Mouse (Mus musculus) midbrain, embryonic 13.5 days (tissue): ENCODE results near the gene Chn2. TPM values are rescaled to one million over a fixed set of nuclear protein-coding genes. Genes with fewer than 3 reads are reported as not detected.

Source experiments
- ATAC-seq: fragments of 200-750 bp; cut with Nextera tagmentation; 2 replicates; pipeline ENCODE4 v1.8.0; 2017; ENCODE audit warnings: mild to moderate bottlenecking, moderate TSS enrichment, moderate library complexity
- H3K27ac ChIP-seq: fragments of 300-500 bp; sonication (generic); 2 replicates; pipeline ENCODE4 v1.5.1; 2015; ENCODE audit warnings: inconsistent platforms, mild to moderate bottlenecking, moderate library complexity
- H3K27me3 ChIP-seq: fragments of 300-500 bp; sonication (generic); 2 replicates; pipeline ENCODE4 v1.6.1; 2015; ENCODE audit warnings: mild to moderate bottlenecking, inconsistent platforms
- H3K36me3 ChIP-seq: fragments of 300-500 bp; sonication (generic); 2 replicates; pipeline ENCODE4 v1.6.1; 2015; ENCODE audit warnings: mild to moderate bottlenecking, inconsistent platforms
- H3K4me1 ChIP-seq: fragments of 300-500 bp; sonication (generic); replicated peaks from 2 replicates; pipeline ENCODE4 v1.6.1; 2015; ENCODE audit warnings: inconsistent platforms
- H3K4me2 ChIP-seq: fragments of 300-500 bp; sonication (generic); replicated peaks from 2 replicates; pipeline ENCODE4 v1.6.1; 2015; ENCODE audit warnings: moderate library complexity, mild to moderate bottlenecking, inconsistent platforms
- H3K4me3 ChIP-seq: fragments of 300-500 bp; sonication (generic); replicated peaks from 2 replicates; pipeline ENCODE4 v1.5.1; 2015; ENCODE audit warnings: mild to moderate bottlenecking, inconsistent platforms
- H3K9ac ChIP-seq: fragments of 300-500 bp; sonication (generic); replicated peaks from 2 replicates; pipeline ENCODE4 v1.6.1; 2015; ENCODE audit warnings: mild to moderate bottlenecking, inconsistent platforms
- H3K9me3 ChIP-seq: fragments of 300-500 bp; sonication (generic); 2 replicates; pipeline ENCODE4 v1.6.1; 2016; ENCODE audit warnings: mild to moderate bottlenecking, inconsistent platforms
- WGBS: fragments of 180-500 bp; shearing (Covaris S2); methylation state at CpG from one replicate; pipeline ENCODE4 v1.1.7; 2015; 5-methylcytosine and 5-hydroxymethylcytosine counted together
- polyA plus RNA-seq: library from polyadenylated mRNA; unstranded; fragments of >200 nt; fragmentation: Nextera tagmentation; extraction: Ambion mirVana; gene quantifications from 2 replicates; pipeline ENCODE4 v1.2.1, GENCODE M21; 2015

The Chn2 gene
- polyA plus RNA-seq, 1 experiment from 2014 or later, result 28.8 TPM

DNA sequence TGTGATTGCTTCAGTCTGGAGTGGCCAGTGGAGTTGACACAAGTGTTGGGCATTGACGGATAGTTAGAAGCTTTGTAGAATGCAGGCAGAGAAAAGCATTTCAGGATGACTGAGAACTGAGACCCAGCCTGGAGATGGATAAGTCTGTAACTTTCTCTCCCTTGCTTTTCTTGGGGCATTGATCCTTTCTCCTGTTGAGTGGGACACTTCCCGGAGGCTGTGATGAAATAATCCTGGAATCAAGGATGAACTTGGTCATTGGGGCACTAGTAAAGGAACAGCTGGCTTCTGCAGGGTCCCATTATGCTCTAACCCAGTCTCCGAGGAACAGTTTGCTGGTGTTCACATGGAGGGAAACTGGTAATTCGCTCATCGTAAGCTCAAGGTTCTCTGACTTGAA is 4.2 kb downstream of the Chn2 start:
- no peak for ATAC-seq
- H3K36me3 ChIP-seq, result no peaks in the 10 kb centered on the region
- no peak overlapping the region for H3K9ac ChIP-seq
- peaks cover 35% of the 10 kb centered on the region for H3K4me1 ChIP-seq
- no peak overlapping the region for H3K4me3 ChIP-seq
- no peak overlapping the region for H3K27ac ChIP-seq
- no peaks in the 10 kb centered on the region for H3K9me3 ChIP-seq
- H3K4me2 ChIP-seq, result no peak overlapping the region
- WGBS, result 86% methylated on average over 5 of the region's 5 CpGs
- H3K27me3 ChIP-seq, result peaks cover 19% of the 10 kb centered on the region

DNA sequence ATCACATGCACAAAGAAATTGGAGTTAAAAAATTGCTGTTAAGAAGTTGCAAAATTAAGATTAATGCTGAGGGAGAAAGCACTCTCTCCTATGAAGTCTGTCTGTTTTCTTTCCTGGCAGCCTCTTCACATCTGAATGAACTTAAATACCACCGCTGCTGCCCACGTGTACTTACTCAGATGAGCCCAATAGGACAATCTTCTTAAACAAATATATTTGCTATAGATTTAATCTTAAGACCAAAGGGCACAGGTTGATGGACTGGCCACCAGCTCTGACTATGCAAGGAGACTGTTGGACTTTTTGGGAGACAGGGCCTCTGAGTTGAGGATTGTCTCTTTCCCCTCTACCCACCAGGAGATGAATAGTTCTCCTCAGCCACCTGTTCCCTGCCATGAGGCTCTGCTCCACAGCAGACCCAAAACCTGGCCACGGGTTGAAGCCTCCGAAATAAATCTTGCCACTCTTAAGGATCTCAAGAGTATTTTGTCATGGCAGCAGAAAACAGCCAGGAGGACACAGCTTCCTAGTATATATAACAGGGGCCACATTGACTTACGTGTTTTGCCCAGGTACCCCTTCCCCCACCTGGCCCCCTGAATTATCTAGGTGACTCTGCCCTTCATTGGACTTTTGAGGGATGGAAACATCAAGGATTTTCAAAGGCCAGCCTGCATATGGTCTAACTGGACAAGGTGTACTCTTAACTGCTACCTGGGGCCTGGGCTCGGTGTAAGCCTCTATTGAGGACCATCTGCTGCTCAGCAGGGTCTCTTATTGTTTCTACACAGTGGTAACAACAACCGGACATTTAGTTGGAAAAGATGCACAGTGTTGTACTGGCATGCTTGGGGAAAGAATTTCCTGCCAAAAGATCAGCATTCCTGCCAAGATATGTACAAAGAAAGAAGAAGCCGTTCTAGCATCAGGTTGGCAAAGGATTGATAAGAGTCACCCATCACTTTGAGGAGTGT is 6.7 kb downstream of the Chn2 start:
- 81% methylated on average over 8 of the region's 8 CpGs for WGBS
- H3K36me3 ChIP-seq, result no peaks in the 10 kb centered on the region
- H3K4me3 ChIP-seq, result no peak overlapping the region

DNA sequence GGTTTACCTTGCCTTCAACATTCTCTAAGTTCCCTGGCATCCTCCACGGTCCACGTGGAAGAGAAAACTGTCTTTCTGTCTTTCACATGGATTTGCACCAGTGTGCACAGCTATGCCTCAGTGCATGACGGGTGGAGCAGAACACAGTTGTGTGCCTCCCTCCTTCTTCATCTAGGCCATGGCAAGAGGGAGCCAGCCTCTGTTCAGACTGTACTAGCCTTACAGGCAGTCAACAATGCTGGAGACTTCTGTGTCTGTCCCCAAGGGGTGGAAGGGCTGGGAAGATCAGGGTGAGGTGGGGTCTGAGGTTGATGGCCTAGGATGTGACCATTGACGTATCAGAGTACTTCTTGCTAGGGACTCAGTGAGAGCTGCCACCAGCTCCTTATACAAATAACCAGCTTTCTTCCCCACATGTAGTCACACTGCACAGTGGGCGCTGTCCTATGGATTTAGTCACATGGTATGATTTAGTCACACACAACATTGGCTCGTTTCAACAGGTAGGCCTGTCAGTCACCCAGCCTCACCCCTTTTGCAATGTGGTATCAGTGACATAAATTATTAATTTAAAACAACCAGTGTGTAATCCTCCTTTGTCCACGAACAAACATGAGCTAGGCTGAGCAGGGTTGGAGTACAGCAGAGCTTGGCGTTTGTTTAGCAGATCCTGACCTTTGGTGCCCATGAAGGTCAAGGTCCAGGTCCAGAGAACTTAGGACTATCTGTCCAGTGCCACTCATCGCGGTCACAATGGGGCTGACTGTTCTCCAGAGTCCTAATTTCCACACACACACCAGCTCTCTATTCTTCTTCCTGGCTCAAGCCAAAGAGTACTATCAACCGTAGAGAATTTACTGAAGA is 7.8 kb downstream of the Chn2 start:
- H3K27me3 ChIP-seq, result peaks cover 13% of the 10 kb centered on the region
- no peaks in the 10 kb centered on the region for H3K36me3 ChIP-seq
- no peaks in the 10 kb centered on the region for H3K9me3 ChIP-seq
- H3K9ac ChIP-seq, result no peak overlapping the region
- no peak overlapping the region for H3K4me2 ChIP-seq
- H3K4me1 ChIP-seq, result peaks cover 14% of the 10 kb centered on the region
- no peak for ATAC-seq
- 71% methylated on average over 11 of the region's 11 CpGs for WGBS
- no peak overlapping the region for H3K27ac ChIP-seq
- H3K4me3 ChIP-seq, result no peak overlapping the region

More for the DNA sequence above, 6.7 kb downstream of the Chn2 start:
- no peak overlapping the region for H3K4me2 ChIP-seq
- no peak for ATAC-seq
- peaks cover 19% of the 10 kb centered on the region for H3K4me1 ChIP-seq
- H3K9me3 ChIP-seq, result no peaks in the 10 kb centered on the region
- no peak overlapping the region for H3K9ac ChIP-seq
- no peak overlapping the region for H3K27ac ChIP-seq
- H3K27me3 ChIP-seq, result peaks cover 19% of the 10 kb centered on the region

DNA sequence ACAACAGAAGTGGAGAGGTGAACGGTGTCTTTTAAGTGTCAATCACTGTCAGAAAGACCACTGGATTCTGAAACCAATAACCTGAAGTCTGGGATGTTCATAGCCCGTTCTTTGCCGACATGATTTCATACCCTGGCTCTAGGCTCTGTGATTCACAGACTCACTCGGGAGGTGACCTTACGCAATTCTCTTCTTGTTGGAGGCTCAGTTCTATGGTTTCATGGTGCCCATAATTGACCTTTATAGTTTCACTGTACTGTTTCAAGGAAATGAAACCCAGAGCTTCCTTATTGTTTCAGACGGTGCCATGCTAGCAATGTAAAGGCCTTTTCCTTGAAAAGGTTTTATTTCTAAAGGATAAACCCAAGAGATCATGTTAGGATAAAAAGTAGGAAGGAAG is 9.4 kb downstream of the Chn2 start:
- no peak overlapping the region for H3K27ac ChIP-seq
- no peak overlapping the region for H3K4me2 ChIP-seq
- 92% methylated on average over 6 of the region's 6 CpGs for WGBS
- no peak overlapping the region for H3K9ac ChIP-seq
- no peak for ATAC-seq
- no peak overlapping the region for H3K4me3 ChIP-seq
- no peaks in the 10 kb centered on the region for H3K27me3 ChIP-seq
- peaks cover 13% of the 10 kb centered on the region for H3K4me1 ChIP-seq
- H3K9me3 ChIP-seq, result no peaks in the 10 kb centered on the region
- H3K36me3 ChIP-seq, result no peaks in the 10 kb centered on the region

DNA sequence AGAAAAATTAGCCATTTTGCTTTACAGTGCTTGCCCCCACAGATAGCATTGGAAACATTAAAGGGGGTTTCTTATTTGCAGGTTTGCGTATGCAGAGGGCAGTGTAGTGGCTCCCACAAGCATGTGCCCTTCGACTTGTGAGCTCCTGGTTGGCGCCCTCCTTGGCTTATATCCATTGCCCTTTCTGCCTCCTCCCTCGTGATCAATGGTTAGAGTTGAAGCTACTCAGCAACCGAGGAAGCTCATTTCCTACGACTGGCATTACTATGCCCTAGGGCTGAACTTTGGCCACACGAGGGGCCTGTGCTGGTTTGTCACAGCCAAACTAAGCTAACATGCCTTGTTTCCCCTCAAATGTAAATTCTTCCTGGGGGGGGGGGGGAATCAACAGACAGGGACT is 11.8 kb downstream of the Chn2 start:
- Histone ChIP-seq H3K4me1 (peaks cover 27% of the 10 kb centered on the region), H3K4me3 (no peak overlapping the region), H3K9ac (no peak overlapping the region), H3K4me2 (no peak overlapping the region), H3K27ac (no peak overlapping the region), H3K9me3 (no peaks in the 10 kb centered on the region), H3K27me3 (no peaks in the 10 kb centered on the region), H3K36me3 (no peaks in the 10 kb centered on the region)
- ATAC-seq, result no peak
- 60% methylated on average over 7 of the region's 7 CpGs for WGBS

DNA sequence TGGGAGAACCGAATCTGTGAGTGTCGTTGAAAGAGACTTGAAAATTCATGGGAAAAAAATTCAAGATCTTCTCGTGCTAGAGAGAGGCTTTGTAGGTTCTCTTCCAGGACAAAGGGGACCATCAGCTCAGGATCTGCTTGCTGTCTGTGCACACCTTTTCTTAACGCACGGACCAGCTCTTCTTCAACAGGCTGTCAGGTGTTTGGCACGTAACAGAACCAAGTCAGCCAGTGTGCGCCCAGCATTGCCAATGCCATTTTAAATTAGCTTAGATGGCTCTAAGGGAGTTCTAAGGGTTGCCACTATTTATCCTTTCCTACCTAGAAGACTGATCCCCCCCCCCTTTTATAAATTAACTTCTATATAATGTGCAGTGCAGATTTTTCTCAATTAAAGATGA is 12.8 kb downstream of the Chn2 start:
- Histone ChIP-seq H3K36me3 (no peaks in the 10 kb centered on the region), H3K4me3 (no peak overlapping the region), H3K27me3 (no peaks in the 10 kb centered on the region), H3K9ac (no peak overlapping the region), H3K4me1 (peaks cover 36% of the 10 kb centered on the region), H3K27ac (no peak overlapping the region), H3K4me2 (no peak overlapping the region), H3K9me3 (no peaks in the 10 kb centered on the region)
- no peak for ATAC-seq
- WGBS, result 91% methylated on average over 7 of the region's 7 CpGs

DNA sequence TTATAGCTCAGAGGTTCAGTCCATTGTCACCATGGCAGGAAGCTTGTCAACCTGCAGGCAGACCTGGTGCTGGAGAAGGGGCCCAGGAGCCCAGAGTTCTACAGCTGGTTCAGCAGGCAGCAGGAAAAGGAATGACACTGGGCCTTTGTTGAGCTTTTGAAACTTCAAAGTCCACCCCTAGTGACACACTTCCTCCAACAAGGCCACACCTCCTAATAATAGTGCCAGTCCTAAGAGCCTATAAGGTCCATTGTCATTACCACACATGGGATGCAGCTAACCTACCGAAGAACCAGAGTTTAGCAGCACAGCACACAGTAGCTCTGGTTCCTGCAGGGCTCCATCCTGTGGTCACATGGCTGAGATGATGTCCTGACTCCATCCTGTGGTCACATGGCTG is 13.3 kb downstream of the Chn2 start:
- no peak overlapping the region for H3K4me3 ChIP-seq
- no peaks in the 10 kb centered on the region for H3K36me3 ChIP-seq
- no peak for ATAC-seq
- H3K9me3 ChIP-seq, result no peaks in the 10 kb centered on the region
- H3K27ac ChIP-seq, result no peak overlapping the region
- no peaks in the 10 kb centered on the region for H3K27me3 ChIP-seq
- WGBS, result 95% methylated on average over 1 of the region's 1 CpGs
- H3K4me1 ChIP-seq, result peaks cover 35% of the 10 kb centered on the region
- H3K9ac ChIP-seq, result no peak overlapping the region
- no peak overlapping the region for H3K4me2 ChIP-seq

DNA sequence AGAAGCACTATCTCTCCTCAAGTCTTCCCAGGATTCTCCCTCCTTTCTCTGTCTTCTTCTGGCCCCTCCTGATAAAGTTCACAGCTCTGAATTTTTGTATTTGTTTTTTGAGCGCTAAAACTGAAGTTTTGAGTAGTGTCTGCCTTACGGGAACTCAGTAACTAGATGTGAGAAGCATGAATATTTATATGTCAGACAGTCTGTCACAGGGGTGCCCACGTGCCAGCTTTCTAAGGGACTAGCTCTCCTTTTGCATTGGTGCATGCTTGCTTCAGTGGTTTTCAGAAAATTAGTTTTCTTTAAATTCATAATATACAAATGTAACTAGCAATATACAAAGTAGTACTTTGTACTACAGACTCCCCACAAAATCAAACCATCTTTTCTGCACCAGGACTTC is 14.0 kb downstream of the Chn2 start:
- no peak overlapping the region for H3K4me2 ChIP-seq
- H3K4me1 ChIP-seq, result peaks cover 33% of the 10 kb centered on the region
- no peaks in the 10 kb centered on the region for H3K9me3 ChIP-seq
- no peak overlapping the region for H3K9ac ChIP-seq
- H3K4me3 ChIP-seq, result no peak overlapping the region
- no peaks in the 10 kb centered on the region for H3K36me3 ChIP-seq
- H3K27me3 ChIP-seq, result no peaks in the 10 kb centered on the region
- no peak overlapping the region for H3K27ac ChIP-seq
- WGBS, result 69% methylated on average over 3 of the region's 3 CpGs
- ATAC-seq, result no peak

DNA sequence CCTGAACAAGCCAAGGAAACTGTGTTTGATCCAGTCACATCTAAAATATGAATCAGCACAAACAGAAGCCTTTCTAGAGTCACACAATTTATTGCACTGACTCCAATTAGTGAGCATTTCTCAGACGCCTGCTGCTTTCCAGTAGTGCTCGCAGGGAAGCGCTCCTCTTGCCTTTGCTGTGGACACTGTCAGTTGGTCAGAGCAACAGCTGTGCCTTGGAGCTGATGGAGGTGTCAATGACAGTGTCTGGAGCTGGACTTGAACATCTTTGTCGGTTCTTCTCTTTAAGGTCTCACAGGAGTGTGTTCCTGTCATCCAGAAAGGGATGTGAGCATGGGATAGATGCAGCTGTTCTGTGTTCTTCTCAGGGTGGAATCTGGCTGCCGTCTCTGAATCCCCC is 16.0 kb downstream of the Chn2 start:
- Histone ChIP-seq H3K36me3 (no peaks in the 10 kb centered on the region), H3K9me3 (no peaks in the 10 kb centered on the region), H3K4me2 (no peak overlapping the region), H3K4me3 (no peak overlapping the region), H3K9ac (no peak overlapping the region), H3K4me1 (peaks cover 33% of the 10 kb centered on the region), H3K27me3 (no peaks in the 10 kb centered on the region), H3K27ac (no peak overlapping the region)
- ATAC-seq, result no peak
- WGBS, result 72% methylated on average over 5 of the region's 5 CpGs

DNA sequence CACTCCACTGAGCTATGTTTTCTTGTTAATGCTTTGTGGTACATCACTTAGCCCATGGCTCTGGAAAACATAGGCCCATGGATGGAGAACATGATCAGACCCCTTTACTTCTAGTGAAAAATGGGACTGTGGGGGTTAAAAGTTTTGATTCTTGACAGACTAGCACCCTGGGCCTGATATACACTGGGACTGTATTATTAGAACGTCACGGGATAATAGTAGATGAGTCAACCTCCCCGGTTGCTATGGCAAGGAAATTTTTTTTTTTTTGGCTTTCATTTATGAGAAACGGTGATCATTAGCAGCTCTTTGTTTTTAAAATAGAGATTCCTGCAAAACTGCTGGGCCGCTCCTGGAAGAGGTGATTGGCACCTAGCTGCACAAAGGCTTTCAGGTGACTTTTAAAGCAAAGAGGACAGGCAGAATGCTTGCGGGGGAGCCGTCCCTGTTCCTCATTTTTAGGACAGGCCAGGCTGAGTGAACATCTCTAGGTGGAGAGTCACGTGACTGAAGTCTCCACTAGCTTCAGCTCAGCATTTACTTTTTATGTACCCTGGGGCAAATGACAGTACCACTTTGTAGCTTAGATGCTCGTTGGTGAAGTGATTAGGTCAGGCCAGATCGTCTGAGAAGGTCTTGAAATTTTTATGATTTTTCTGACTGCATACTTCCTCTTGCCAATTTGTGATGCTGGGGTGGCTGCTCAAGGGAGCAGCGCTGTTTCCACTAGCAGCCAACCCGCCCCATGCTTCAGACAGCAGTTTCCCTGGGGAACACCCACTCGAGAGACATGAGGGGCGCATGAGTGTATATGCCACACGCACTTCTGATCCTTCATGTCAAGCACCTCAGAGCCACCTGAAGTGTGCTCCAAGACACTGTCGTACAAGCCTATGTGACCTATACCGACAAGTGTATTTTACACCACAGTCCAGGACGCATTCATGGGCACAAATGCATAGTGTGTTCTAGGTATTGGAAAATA is 17.5 kb downstream of the Chn2 start:
- H3K27ac ChIP-seq, result no peak overlapping the region
- WGBS, result 70% methylated on average over 18 of the region's 18 CpGs
- H3K4me1 ChIP-seq, result peaks cover 34% of the 10 kb centered on the region

DNA sequence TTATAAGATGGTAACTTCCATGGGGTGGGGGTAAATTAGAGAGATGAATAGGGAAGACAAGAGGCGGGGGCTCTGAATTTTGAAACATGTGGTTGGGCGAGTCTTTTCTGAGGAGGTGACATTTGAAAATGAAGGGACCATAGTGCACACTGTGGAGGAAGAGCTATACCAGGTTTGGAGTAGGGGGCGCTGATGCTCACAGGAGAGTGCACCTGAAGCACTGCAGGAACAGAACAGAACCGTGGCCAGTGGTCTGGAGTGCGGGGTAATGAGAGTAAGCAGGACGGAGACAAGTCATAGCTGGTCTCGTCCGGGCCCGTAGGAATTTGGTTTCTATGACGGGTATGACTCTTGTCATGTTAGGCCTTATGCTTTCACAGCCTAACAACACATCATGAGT is 18.3 kb downstream of the Chn2 start:
- Histone ChIP-seq H3K9ac (no peak overlapping the region), H3K9me3 (no peaks in the 10 kb centered on the region), H3K4me2 (no peak overlapping the region), H3K27ac (no peak overlapping the region), H3K4me1 (peaks cover 39% of the 10 kb centered on the region), H3K4me3 (no peak overlapping the region), H3K36me3 (no peaks in the 10 kb centered on the region), H3K27me3 (no peaks in the 10 kb centered on the region)
- WGBS, result 79% methylated on average over 10 of the region's 10 CpGs
- ATAC-seq, result 0 out of 2 replicates have a peak, but pooled peaks have one; percentile 38

More for the DNA sequence above, 17.5 kb downstream of the Chn2 start:
- Histone ChIP-seq H3K27me3 (no peaks in the 10 kb centered on the region), H3K4me3 (no peak overlapping the region), H3K36me3 (no peaks in the 10 kb centered on the region), H3K4me2 (no peak overlapping the region), H3K9me3 (no peaks in the 10 kb centered on the region), H3K9ac (no peak overlapping the region)
- ATAC-seq, result peak; percentile 40; the same call in 1 of the 2 replicates
